Mouse (Mus musculus): Measurements from ENCODE around the gene Gas2l3. TPM values are rescaled to one million over a fixed set of nuclear protein-coding genes. Genes with fewer than 3 reads are reported as not detected.

Gas2l3 gene
- polyA plus RNA-seq, 1 experiment, result not detected

DNA sequence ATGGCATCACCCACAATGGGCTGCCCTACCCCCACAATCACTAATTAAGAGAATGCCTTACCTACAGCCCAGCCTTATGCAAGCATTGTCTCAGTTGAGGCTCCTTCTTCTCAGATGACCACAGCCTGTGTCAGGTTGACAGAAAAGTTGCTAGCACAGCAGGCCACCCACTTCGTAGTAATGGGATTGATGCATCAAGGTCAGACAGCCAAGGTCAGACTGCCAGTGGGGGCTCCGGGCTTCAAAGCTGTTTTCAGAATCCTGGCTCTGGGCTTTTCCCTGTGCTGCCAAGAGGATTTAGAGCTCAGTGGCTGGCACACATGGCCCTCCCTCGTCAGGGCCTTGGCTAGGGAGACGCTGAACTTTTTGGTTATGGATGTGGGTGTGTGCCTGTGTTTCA lies 51.1 kb downstream of the Gas2l3 start:
- TF ChIP-seq POLR2A (IDR thresholded peaks at IDR 0.05; ENCODE audit: insufficient read depth, low read depth, low read length), result no peak
- no peak for TF ChIP-seq CTCF (IDR thresholded peaks at IDR 0.05; ENCODE audit: insufficient read depth, low read depth, low read length)
- 44% methylated on average over 4 of the region's 4 CpGs for WGBS

GRCm38 (mm10) chr10:89391571-89392163 lies 52.1 kb downstream of the Gas2l3 start:
- H3K4me1 ChIP-seq (ENCODE audit: control insufficient read depth, insufficient read depth, low read length), result peaks cover 18% of the 10 kb centered on the region
- no peak overlapping the region for H3K4me3 ChIP-seq (ENCODE audit: insufficient read depth, low read depth, low read length)
- TF ChIP-seq POLR2A (IDR thresholded peaks at IDR 0.05; ENCODE audit: insufficient read depth, low read depth, low read length) (no peak), CTCF (IDR thresholded peaks at IDR 0.05; ENCODE audit: insufficient read depth, low read depth, low read length) (no peak)
- H3K27ac ChIP-seq (ENCODE audit: insufficient read depth, low read depth, low read length), result no peak overlapping the region
- 35% methylated on average over 4 of the region's 4 CpGs for WGBS

More for the DNA sequence above, 51.1 kb downstream of the Gas2l3 start:
- Histone ChIP-seq H3K4me1 (ENCODE audit: control insufficient read depth, insufficient read depth, low read length) (peaks cover 16% of the 10 kb centered on the region), H3K4me3 (ENCODE audit: insufficient read depth, low read depth, low read length) (no peak overlapping the region), H3K27ac (ENCODE audit: insufficient read depth, low read depth, low read length) (no peak overlapping the region)

GRCm38 (mm10) chr10:89386461-89386860 lies 57.3 kb downstream of the Gas2l3 start:
- TF ChIP-seq POLR2A (IDR thresholded peaks at IDR 0.05; ENCODE audit: insufficient read depth, low read depth, low read length), result no peak
- no peak for TF ChIP-seq CTCF (IDR thresholded peaks at IDR 0.05; ENCODE audit: insufficient read depth, low read depth, low read length)
- H3K4me1 ChIP-seq (ENCODE audit: control insufficient read depth, insufficient read depth, low read length), result peaks cover 8% of the 10 kb centered on the region
- 65% methylated on average over 3 of the region's 3 CpGs for WGBS
- no peak overlapping the region for H3K4me3 ChIP-seq (ENCODE audit: insufficient read depth, low read depth, low read length)
- no peak overlapping the region for H3K27ac ChIP-seq (ENCODE audit: insufficient read depth, low read depth, low read length)

GRCm38 (mm10) chr10:89383462-89383861 lies 60.3 kb downstream of the Gas2l3 start:
- TF ChIP-seq POLR2A (IDR thresholded peaks at IDR 0.05; ENCODE audit: insufficient read depth, low read depth, low read length), result no peak
- peak; percentile 32; the same call in 1 of the 2 replicates for TF ChIP-seq CTCF (IDR thresholded peaks at IDR 0.05; ENCODE audit: insufficient read depth, low read depth, low read length)
- Histone ChIP-seq H3K4me3 (ENCODE audit: insufficient read depth, low read depth, low read length) (no peak overlapping the region), H3K4me1 (ENCODE audit: control insufficient read depth, insufficient read depth, low read length) (peaks cover 4% of the 10 kb centered on the region), H3K27ac (ENCODE audit: insufficient read depth, low read depth, low read length) (no peak overlapping the region)
- 22% methylated on average over 5 of the region's 5 CpGs for WGBS

GRCm38 (mm10) chr10:89377750-89378149 lies 66.0 kb downstream of the Gas2l3 start:
- 83% methylated on average over 4 of the region's 4 CpGs for WGBS
- TF ChIP-seq CTCF (IDR thresholded peaks at IDR 0.05; ENCODE audit: insufficient read depth, low read depth, low read length), result no peak
- no peak for TF ChIP-seq POLR2A (IDR thresholded peaks at IDR 0.05; ENCODE audit: insufficient read depth, low read depth, low read length)

DNA sequence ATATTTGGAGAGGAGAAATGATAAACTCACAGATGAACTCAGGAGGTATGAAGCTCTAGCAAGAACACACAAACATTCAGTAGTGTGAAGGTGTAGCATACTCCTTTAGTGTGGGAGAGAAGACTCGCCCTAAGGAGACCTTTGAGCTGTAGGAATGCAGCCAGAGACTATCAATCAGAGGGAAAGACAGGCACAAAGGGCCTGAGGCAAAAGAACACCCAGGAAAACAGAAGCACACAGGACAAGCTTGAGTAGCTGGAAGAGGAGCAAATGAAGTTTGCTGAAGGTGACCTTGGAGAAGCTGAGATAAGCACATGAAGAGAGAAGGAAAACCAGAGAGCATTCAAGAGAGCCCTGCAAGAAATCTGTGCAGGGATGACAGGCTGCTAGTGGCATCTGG lies 73.7 kb downstream of the Gas2l3 start:
- Histone ChIP-seq H3K4me3 (ENCODE audit: insufficient read depth, low read depth, low read length) (no peak overlapping the region), H3K27ac (ENCODE audit: insufficient read depth, low read depth, low read length) (no peak overlapping the region), H3K4me1 (ENCODE audit: control insufficient read depth, insufficient read depth, low read length) (no peaks in the 10 kb centered on the region)
- no peak for TF ChIP-seq POLR2A (IDR thresholded peaks at IDR 0.05; ENCODE audit: insufficient read depth, low read depth, low read length)
- no peak for TF ChIP-seq CTCF (IDR thresholded peaks at IDR 0.05; ENCODE audit: insufficient read depth, low read depth, low read length)
- 80% methylated on average over 1 of the region's 1 CpGs for WGBS

More at GRCm38 (mm10) chr10:89377750-89378149, 66.0 kb downstream of the Gas2l3 start:
- no peak overlapping the region for H3K4me3 ChIP-seq (ENCODE audit: insufficient read depth, low read depth, low read length)
- no peak overlapping the region for H3K27ac ChIP-seq (ENCODE audit: insufficient read depth, low read depth, low read length)
- H3K4me1 ChIP-seq (ENCODE audit: control insufficient read depth, insufficient read depth, low read length), result no peaks in the 10 kb centered on the region

- Histone ChIP-seq H3K4me1 (ENCODE audit: control insufficient read depth, insufficient read depth, low read length) (no peaks in the 10 kb centered on the region), H3K27ac (ENCODE audit: insufficient read depth, low read depth, low read length) (no peak overlapping the region), H3K4me3 (ENCODE audit: insufficient read depth, low read depth, low read length) (no peak overlapping the region)
- WGBS, result 85% methylated on average over 3 of the region's 3 CpGs
- no peak for TF ChIP-seq CTCF (IDR thresholded peaks at IDR 0.05; ENCODE audit: insufficient read depth, low read depth, low read length)
- TF ChIP-seq POLR2A (IDR thresholded peaks at IDR 0.05; ENCODE audit: insufficient read depth, low read depth, low read length), result no peak
Measured at GRCm38 (mm10) chr10:89358933-89359332, 84.8 kb downstream of the Gas2l3 start.

Other genes with a start within 250 kb of the Gas2l3 start
- gene Ano4, start 99.2 kb downstream of the Gas2l3 start, polyA plus RNA-seq (2012; ENCODE audit: insufficient read depth, insufficient read length, low replicate concordance, missing spikeins), result not detected in 2 replicates
- gene Nr1h4, start 89.6 kb upstream of the Gas2l3 start, polyA plus RNA-seq (2012; ENCODE audit: insufficient read depth, insufficient read length, low replicate concordance, missing spikeins), result not detected in 2 replicates
- not detected in 2 replicates for gene Slc17a8, start 177.3 kb upstream of the Gas2l3 start, polyA plus RNA-seq (2012; ENCODE audit: insufficient read depth, insufficient read length, low replicate concordance, missing spikeins)
- 92.4 TPM in 1 of 2 replicates, not detected in the other for gene Scyl2, start 242.3 kb upstream of the Gas2l3 start, polyA plus RNA-seq (2012; ENCODE audit: insufficient read depth, insufficient read length, low replicate concordance, missing spikeins)

All from olfactory bulb, adult 2 months (tissue).